Mouse (Mus musculus) gastrocnemius, adult 2 months (tissue): ENCODE measurements around the gene Chpf2. TPM values are rescaled to one million over a fixed set of nuclear protein-coding genes. Genes with fewer than 3 reads are reported as not detected.

ENCODE experiments used
- DNase-seq: peaks from one replicate; pipeline ENCODE4 v3.0.0; 2022
- H3K27ac ChIP-seq: fragments of 200-600 bp; 2 replicates; pipeline ENCODE4 v1.8.1; 2022; ENCODE audit warnings: mild to moderate bottlenecking
- H3K4me3 ChIP-seq: fragments of 200-600 bp; 2 replicates; pipeline ENCODE4 v1.8.1; 2022; ENCODE audit warnings: mild to moderate bottlenecking, moderate library complexity
- CTCF ChIP-seq: fragments of 200-600 bp; IDR thresholded peaks from 2 replicates; pipeline ENCODE4 v1.8.1; 2022; ENCODE audit warnings: antibody characterized with exemption, mild to moderate bottlenecking, moderate library complexity
- intact Hi-C: fragments of 180-260 bp; cut with DNase I; formaldehyde crosslinking; loops from one replicate; pipeline ENCODE4 v1.15.1; 2025
- total RNA-seq, 2 experiments: library from RNA; stranded (reverse); gene quantifications; 2 replicates each; pipeline ENCODE4 v1.2.3; 2021

Chpf2 gene
- total RNA-seq, 2 experiments from 2014 or later: 6.4 to 10.1 TPM

DNA sequence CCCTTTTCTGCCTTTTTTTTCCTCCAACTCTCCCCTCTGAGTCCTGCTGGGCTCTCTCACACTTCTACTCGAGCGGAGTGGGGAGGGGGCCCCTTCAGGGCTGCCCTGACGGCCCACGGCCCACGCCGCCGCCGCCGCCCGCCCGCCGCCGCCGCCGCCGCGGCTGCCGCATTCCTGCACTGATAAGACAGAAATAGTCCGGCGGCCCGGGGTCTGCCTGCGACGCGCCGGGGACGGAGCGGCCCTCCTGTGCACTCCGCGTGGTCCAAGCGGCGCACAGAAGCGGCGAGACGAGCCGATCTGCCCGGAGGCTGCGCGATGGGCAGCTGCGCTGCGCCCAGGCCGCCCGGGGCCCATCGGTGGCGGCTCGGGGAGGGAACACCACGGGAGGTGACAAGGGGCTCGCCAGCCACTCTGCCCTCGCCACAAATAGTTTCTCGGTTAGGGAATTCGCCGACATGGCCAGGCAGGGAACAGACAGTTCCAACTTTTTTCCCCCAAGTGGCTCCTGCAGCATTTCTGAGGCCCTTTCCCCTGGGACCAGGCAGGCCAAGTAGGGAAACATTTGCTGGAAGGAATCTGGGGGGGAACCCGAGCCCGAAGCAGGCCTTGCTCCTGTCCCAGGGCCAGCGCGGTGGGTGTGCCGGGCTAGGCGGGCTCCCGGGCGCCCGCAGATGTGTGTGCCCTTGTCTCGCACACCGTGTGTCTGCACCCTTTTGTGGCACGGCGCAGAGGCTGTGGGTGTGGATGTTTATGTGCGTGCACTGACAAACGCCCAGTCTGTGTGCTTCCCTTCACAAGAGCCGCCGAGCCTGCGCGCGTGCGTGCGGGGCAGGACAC lies 15.6 kb downstream of the Chpf2 start:
- intact Hi-C loops: loop anchor here (2.0 kb wide), 1 partner anchor 63 kb away; no protein-coding TSS in a partner anchor
- H3K4me3 ChIP-seq: peak overlapping the region; percentile 77
- DNase-seq: peak; percentile 90
- TF ChIP-seq CTCF: no peak
- H3K27ac ChIP-seq: peak overlapping the region; percentile 100

DNA sequence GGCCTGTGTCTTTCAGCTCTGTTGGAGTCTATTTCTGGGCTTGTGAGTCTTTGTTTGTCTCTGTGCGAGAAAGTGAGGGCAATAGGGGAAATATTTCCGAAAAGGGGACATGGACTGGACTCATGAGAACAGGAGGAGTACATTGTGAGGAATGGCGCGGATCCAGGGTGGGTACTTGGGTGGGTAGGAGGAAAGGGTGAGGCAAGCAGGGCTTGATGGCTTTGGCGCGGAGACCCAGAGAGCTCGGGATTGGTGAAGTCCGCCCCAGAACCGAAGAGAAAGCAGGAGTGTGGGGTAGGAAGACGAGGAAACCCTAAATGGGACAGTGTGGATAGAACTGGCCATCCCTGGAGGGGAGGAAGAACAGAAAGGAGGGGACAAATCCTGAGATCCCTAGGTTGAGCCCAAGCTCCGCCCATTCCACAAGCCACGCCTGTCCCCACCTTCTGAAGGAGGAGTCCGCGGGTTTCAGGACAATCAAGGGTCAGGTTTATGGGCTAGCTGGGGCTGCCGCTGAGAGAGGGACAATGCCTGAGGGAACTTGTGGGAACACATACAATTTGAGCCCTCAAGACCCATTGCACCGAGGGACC lies 16.3 kb downstream of the Chpf2 start:
- no peak for TF ChIP-seq CTCF
- intact Hi-C loops: no loop called here
- peak overlapping the region; percentile 77 for H3K4me3 ChIP-seq
- DNase-seq: peak; percentile 94
- H3K27ac ChIP-seq: peak overlapping the region; percentile 100

DNA sequence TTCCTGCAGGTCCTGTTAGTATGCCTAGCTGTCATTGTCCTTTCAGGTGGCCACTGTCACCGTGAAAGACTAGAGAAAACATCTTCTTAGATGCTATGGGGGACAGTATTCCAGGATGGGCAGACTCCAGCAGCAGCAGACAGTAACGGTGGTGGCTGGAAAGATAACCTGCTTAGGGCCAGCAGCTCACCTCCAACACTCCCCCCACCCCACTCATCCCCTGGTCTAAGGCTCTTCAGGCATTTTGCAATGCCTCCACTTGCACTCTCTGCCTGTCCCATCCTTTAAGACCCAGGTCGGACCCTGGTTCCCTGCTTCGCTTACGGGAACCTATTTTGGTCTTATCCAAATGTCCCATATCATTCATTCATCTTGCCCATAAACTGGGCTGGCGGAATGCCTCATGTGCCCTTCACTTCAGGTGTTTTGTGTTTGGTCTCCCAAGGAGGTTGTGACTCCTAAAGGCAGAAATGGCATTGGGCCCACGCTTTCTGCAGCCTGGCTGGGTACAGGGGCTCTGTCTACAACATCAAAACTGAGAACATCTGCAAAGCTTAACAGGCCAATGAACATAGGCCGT lies 17.0 kb downstream of the Chpf2 start:
- H3K27ac ChIP-seq: peak overlapping the region; percentile 100
- H3K4me3 ChIP-seq: peak overlapping the region; percentile 77
- peak; percentile 52 for DNase-seq
- intact Hi-C loops: loop anchor here (2.0 kb wide), 1 partner anchor 47 kb away; no protein-coding TSS in a partner anchor
- no peak for TF ChIP-seq CTCF

DNA sequence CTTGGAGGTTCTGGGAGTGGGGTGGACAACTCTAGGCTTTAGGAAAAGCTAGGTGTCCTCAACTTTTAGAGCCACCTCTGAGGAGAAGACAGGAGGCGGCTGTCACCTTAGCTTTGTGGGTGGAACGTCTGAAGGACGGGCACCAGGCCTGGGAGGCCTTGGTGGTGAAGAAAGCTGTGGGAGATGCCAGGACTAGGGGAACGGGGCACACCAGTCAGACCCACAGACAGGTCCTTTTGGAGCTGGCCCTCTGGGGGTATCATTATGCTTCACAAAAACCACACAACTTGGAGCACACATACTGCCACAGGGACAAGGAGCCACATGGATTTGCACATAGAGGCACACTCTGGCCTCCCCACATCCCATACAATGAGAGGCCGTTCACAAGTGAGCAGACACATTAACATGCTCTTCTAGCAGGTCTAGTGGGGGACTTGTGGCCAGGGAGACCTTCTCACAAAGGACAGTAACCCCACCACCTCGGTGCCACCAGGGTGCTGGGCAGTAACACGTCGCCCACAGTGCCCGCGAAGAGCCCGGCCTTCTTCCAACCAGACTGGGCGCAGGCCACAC lies 17.6 kb downstream of the Chpf2 start:
- peak; percentile 58 for DNase-seq
- Histone ChIP-seq H3K27ac (peak overlapping the region; percentile 100), H3K4me3 (peak overlapping the region; percentile 77)
- no peak for TF ChIP-seq CTCF
- intact Hi-C loops: loop anchor here (2.0 kb wide), 1 partner anchor 47 kb away; no protein-coding TSS in a partner anchor

DNA sequence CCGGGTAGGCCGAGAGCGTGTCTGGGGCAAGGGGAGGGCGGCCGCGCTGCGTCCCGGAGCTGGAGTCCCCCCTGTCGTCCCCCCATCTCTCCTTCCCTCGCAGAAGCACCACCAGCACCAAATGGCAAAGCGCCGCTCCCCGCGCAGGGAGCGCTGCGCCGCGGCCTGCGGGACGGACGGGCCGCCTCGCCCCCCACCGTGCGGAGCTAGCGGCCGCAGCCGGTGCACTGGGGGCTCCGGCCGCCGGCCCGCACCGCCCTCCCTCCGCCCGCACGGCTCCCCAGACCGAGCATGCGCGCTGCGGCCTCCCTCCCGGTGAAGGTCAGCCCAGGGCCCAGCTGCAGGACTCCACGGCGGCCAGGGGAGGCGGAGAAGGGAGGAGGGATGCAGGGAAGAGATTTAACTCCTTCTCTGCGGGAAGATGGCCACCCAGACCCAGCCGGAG lies 18.1 kb downstream of the Chpf2 start:
- peak; percentile 43 for TF ChIP-seq CTCF
- Histone ChIP-seq H3K27ac (peak overlapping the region; percentile 100), H3K4me3 (peak overlapping the region; percentile 77)
- DNase-seq: peak; percentile 97
- intact Hi-C loops: loop anchor here (2.0 kb wide), 1 partner anchor 46 kb away; no protein-coding TSS in a partner anchor

DNA sequence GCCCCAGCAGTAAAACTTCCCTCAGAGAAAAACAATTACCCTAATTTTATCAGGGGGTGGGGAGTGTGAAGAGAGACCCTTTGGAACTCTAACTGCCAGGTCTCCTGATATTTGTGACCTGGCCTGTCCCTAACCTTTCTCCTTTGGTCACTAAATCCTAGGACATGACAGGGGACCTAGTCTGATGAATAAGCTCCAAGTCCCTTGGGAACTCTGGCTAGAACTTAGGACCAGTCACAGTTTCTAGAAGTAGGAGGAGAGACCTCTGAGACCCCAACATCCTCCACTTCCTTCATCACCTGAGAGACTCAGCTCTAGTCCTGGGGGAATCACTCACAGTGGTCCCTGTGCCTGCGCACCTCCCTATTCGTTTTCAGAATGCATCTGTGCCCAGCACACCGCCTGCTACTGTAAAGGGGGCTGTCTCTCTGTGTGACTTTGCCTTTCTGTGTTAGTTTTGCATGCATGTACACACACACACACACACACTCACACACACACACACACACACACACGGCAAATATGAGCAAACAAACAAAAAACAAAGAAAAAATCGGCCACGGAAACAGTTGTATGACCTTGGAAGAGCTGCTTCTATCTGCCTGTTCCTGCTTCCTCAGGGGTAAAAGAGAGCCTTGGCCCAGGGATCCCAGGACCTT lies 18.9 kb downstream of the Chpf2 start:
- DNase-seq: peak; percentile 12
- intact Hi-C loops: loop anchor here (2.0 kb wide), 1 partner anchor 45 kb away; no protein-coding TSS in a partner anchor

DNA sequence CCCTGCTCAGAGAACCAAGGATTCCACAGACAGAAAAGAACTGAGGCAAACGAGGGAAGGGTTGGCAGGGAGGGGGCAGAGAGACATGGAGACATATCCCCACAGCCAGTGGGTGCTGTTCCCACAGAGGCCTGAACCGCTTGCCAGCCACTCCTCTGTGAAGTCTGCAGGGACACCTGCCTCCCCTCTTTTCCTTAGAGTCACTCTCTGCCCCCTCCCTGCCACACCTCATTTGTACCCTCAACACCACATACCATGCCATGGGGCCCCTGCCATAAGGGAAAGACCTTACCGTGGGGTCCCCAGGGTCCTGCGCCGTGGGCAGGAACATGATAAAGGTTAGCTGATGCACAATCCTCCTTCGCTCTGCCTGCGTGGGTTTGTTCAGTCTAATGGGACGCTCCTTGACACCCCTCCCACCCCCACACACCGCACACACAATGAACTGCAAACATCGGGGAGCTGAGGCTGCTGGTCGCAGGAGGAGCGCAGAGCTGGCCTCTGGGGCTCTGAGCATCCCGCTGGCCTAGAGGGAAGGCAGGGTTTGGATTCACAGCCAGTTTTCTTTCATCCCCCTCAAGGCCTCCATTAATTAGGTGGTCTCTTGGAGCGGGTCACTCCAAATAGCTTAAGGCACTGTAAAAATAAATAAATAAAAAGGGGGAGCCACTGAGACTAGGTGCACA lies 19.6 kb downstream of the Chpf2 start:
- Histone ChIP-seq H3K27ac (peak overlapping the region; percentile 38), H3K4me3 (no peak overlapping the region)
- TF ChIP-seq CTCF: no peak
- DNase-seq: no peak
- intact Hi-C loops: loop anchor here (2.0 kb wide), 1 partner anchor 45 kb away; no protein-coding TSS in a partner anchor

More for the DNA sequence above, 18.9 kb downstream of the Chpf2 start:
- no peak for TF ChIP-seq CTCF
- Histone ChIP-seq H3K27ac (peak overlapping the region; percentile 100), H3K4me3 (peak overlapping the region; percentile 77)

DNA sequence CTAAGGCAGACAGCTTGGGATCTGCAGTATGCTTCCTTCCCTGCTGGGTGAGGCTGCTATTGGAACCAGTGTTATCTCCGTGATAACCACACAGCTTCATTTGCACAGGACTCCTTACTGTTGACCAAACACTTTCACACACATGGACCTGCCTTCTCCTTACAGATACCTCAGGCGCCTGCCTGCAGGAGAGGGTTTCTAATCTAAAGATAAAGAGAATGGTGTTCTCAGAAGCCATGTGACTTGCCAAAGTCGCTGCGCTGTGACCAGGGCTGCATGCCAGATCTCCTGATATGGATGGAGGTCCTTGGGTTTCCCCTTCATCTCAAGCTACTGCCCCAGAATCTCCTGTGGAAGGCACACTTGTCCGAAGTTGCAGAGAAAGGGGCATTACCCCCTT lies 22.8 kb downstream of the Chpf2 start:
- TF ChIP-seq CTCF: no peak
- DNase-seq: no peak
- intact Hi-C loops: no loop called here
- Histone ChIP-seq H3K4me3 (no peak overlapping the region), H3K27ac (no peak overlapping the region)

DNA sequence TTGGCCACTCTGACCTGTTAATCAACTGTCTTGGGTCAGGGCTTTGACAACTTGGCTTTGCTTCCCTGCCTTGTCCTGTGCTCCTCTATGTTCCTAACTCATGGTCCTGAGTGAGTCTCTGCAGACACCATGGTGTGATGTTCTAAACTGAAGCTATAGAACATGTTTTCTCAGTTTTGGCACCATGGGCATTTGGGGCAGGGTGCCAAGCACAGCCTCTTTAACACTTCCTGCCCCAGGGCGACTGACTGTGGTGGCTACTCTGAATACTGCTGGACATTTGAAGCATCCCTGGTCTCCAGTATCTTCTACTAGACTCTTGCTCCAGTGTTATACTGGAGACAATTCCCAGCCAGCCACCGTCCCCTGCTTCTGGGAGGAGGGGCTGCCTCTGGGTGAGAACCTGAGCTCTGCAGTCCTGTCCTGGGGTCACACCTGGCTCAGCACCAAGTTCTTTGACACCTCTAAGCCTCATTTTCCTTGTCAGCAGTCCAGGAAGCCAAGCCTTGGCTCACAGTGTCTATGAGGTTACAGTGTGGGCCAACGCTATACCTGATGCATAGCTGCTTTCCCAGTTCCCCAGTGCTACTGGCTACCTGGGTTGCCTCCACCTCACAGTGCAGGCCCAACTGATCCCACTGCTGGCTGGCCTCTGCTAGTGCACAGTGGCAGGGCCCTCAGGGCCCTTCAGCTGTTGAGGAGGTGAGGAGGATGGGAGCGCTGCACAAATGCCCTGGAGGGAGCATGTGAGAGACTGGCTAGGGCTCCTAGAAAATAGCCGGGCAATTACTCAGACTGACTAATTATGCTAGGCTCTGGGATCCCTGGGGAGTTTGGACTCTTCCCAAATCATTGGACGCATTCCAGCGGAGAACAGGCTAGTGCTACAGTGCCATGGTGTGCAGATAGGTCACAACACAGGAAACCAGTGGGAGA lies 25.1 kb downstream of the Chpf2 start:
- Histone ChIP-seq H3K27ac (no peak overlapping the region), H3K4me3 (no peak overlapping the region)
- TF ChIP-seq CTCF: no peak
- intact Hi-C loops: no loop called here
- no peak for DNase-seq

DNA sequence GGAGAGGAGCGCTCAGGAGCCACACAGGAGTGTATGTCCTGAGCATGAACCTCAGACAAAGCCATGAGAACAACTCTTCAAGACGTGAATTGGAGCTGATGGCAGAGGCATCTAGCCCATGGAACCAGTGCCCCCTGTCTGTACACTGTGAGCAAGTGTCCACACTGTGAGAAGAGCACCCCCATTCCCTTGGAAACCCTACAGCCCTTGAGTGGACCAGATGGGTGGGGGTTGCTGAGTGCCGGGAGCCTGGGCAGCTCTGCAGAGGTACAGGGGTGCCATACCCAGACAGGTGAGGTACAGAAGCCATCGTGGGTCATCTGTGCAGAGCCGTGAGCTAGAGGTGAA lies 25.7 kb downstream of the Chpf2 start:
- no peak for TF ChIP-seq CTCF
- intact Hi-C loops: no loop called here
- Histone ChIP-seq H3K27ac (no peak overlapping the region), H3K4me3 (no peak overlapping the region)
- no peak for DNase-seq

DNA sequence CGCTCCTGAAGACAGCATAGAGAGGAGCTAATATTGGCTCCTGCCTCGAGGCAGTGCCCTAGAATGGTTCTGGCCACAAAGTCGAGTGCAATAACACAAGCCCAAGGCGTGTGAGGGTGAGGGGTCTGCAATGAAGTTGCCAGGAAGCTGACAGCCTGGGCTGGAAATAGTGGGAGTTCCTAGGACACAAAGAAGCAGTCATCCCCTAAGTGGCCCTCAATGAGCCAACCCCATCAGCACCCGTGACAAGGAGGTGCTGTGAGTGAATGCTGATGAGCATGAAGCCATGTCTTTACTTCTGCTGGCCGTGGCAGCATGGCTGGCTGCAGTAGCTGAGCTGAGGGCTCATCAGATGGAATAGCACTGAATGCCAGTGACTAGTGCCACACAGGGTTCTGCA lies 28.6 kb downstream of the Chpf2 start:
- Histone ChIP-seq H3K27ac (no peak overlapping the region), H3K4me3 (no peak overlapping the region)
- intact Hi-C loops: no loop called here
- no peak for TF ChIP-seq CTCF
- no peak for DNase-seq
